Mouse (Mus musculus): Measurements from ENCODE around the gene 4930563M21Rik.
"Not testable (repeated sequence)": the region's sequence is repeated elsewhere in the genome, so short reads cannot be mapped to it uniquely, and the experiment has no call there.

DNA sequence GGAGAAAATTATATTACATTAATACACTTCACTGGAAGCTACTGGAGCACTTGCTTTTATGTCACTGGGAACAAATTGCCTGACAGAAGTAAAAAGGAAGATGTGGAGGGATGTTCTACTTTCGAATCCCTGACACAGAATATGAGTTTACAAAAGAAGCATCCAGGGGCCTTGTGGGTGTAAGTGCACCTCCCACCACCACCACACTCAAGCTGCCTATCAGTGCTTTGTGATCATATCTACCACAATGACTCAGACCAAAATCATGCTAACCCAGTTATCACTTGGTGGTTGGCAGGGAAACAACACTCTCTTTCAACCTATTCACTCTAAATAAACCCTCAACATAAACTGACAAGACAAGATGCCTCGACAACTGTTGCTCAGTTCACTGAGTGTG lies 5.7 kb downstream of the 4930563M21Rik start:
- TF ChIP-seq POLR2A (IDR thresholded peaks at IDR 0.05; ENCODE audit: insufficient read length, low read depth); E2F4 (IDR thresholded peaks at IDR 0.05; ENCODE audit: insufficient read depth); CEBPB (IDR thresholded peaks at IDR 0.05; ENCODE audit: insufficient read depth, poor library complexity, severe bottlenecking); REST (IDR thresholded peaks at IDR 0.05; ENCODE audit: insufficient read depth, insufficient read length): not testable (repeated sequence)

Data from myocyte (in vitro differentiated cells).